Mouse (Mus musculus) monocyte, adult 2 months (primary cell): Measurements from ENCODE around the gene Ndufs6.

Source experiments
- DNase-seq, 2 experiments: peaks; one replicate each; pipeline ENCODE4 v3.0.0; 2022; ENCODE audit warnings: low spot score in 2 of 2, low read depth in 1 of 2

Gene Ndufs6

GRCm38 (mm10) chr13:73327827-73328698 is at the start of gene Ndufs6, which contains the start of gene Mrpl36:
TSS of gene Ndufs6 (minus strand) at chr13:73328542.
TSS of gene Mrpl36 (plus strand) at chr13:73328513.
- DNase-seq, result peak; percentile 71 to 86

DNA sequence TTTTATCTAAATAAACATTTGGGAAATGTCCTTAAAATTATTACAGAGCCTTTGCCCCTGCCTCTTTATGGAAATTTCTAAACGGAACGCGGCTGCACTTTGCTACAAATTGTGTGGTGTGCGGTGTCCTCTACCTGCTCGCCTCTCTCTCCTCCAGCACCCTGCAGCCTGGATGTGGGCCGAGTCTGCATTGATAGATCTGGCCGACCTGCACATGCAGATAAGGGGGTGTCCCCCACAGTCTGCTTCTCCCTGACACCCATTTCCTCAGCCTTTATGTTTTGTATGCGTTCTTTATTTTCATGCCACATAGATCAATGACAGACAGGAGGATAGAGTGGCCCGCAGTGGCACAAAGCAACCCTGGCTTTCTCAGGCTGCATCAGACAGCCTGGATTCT is 49.3 kb upstream of the Ndufs6 start:
- DNase-seq, result no peak

DNA sequence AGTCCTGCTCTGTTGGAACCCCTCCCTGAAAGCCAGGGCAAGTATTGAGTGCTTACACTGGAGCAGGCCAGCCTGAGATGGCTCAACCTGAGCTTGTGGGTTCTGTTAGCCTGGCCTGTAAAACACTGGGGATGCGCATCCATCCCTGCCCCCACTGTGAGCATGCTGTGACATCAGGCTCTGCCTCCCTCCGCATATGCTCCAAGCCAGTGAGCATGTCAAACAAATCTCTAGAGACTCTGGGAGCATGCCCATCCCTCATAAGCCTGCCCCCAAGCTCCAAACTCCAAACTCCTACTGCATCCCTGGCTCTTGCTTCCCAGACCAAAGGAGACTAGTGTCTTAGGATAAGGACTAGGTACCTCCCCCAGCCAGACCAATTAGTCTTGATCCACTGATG is 46.3 kb upstream of the Ndufs6 start:
- DNase-seq, result no peak

- no peak for DNase-seq
These were observed 45.0 kb upstream of the Ndufs6 start for GRCm38 (mm10) chr13:73373367-73373766.

GRCm38 (mm10) chr13:73357106-73357505 is 28.8 kb upstream of the Ndufs6 start:
- DNase-seq, result no peak

DNA sequence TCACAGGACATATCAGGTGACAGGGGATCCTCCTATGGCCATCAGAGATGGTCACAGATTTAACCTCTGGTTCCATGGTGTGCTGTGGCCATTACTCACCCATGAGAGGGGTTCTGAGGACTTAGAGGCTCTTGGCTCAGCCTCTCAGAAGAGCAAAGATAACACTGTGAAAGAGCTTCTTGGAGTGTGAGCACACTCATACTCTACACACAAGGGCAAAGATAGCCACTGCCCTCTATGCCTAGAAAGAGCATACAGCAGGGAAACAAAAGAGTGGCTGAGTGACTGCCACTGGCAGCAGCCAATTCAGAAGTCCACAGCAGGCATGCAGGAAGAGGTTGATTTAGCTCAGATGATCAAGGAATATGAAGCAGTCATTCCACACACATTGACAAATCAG is 24.1 kb upstream of the Ndufs6 start:
- DNase-seq, result no peak

DNA sequence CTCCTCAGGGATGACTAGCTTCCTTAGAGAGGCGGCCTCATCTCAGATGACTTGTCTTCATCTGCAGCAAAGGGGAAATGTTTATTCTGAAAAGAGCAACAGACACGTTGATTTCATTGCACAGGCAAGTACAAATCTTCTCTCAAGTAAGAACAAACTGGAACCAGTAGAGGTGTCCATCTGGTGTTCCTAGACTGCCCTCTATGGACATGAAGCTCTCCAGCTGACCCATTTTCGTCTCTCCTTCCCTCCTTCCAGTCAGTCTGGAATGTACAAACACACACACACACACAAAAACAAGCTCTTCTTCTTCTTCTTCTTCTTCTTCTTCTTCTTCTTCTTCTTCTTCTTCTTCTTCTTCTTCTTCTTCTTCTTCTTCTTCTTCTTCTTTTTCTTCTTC is 23.6 kb upstream of the Ndufs6 start:
- DNase-seq, result no peak

- no peak for DNase-seq
These were observed 22.4 kb upstream of the Ndufs6 start for GRCm38 (mm10) chr13:73350741-73351140.

GRCm38 (mm10) chr13:73347922-73348650 is 19.7 kb upstream of the Ndufs6 start:
- no peak for DNase-seq

DNA sequence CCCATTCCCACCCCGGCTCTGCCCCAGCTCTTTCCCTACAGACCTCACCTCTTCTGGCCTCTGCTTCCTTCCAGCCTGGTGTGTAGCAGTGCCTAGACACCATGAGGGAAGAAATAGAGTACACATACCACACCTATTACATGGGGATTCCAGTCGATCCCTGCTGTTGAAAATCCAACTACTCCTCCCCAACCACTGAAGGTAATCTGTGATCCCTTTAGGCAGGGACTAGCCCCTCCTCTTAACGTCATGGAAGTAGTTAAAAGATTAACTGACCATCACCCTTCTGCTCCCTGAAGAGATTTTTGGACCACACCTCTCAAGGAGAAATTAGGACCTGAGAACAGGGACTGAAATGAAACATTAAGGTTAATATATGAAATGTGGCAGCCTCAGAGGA is 18.8 kb upstream of the Ndufs6 start:
- no peak for DNase-seq

DNA sequence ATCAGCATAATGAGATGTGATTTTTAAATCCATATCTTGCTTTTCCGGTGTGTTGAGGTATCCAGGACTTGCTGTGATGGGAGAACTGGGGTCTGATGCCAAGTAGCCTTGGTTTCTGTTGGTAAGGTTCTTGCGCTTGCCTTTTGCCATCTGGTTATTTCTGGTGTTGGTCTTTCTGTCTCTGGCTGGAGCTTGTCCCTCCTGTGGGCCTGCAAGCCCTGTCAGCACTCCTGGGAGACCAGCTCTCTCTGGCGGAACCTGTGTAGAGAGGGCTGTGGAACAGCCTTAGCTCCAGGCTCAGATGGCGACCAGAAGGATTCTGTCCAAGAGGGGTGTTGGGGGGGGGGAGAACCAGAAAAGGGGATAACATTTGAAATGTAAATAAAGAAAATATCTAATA is 18.4 kb upstream of the Ndufs6 start:
- DNase-seq, result no peak

GRCm38 (mm10) chr13:73346131-73346530 is 17.8 kb upstream of the Ndufs6 start:
- no peak for DNase-seq

DNA sequence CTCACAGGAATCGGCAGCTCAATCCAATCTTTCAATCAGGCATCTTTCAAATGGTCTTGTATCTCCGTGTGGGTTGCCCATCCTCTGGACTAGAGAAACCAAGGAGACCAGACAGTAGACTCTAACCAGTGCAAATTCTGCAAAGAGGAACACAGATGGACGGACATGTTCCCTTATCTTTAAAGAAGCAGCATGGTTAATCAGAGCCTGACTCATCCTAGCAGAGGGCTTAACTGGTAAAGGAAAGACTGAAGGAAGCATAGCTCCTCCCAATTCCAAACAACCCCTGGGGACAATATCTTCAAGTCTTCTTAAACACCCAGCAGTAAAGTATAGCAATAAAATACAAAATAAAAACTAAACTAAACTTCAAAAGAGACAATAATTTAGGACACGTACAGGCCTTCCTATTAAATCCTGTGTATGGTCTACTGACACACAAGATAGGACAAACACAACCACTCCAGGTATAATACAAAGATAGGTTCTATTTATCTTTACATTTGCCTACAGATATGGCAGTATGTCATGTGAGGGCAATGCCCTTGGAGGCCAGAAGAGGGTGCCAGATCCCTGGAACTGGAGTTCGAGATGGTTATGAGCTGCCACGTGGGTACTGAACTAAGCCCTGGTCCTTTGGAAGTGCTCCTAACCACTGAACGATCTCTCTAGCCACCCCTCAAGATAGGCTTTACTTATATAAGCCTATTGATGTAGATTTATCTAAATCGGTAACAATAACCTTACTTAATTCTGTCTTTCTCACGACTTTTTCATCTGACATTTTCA is 17.0 kb upstream of the Ndufs6 start:
- no peak for DNase-seq

GRCm38 (mm10) chr13:73336753-73337152 is 8.4 kb upstream of the Ndufs6 start:
- no peak for DNase-seq

- DNase-seq, result no peak
These were observed 3.4 kb upstream of the Ndufs6 start for GRCm38 (mm10) chr13:73331736-73332135.

DNA sequence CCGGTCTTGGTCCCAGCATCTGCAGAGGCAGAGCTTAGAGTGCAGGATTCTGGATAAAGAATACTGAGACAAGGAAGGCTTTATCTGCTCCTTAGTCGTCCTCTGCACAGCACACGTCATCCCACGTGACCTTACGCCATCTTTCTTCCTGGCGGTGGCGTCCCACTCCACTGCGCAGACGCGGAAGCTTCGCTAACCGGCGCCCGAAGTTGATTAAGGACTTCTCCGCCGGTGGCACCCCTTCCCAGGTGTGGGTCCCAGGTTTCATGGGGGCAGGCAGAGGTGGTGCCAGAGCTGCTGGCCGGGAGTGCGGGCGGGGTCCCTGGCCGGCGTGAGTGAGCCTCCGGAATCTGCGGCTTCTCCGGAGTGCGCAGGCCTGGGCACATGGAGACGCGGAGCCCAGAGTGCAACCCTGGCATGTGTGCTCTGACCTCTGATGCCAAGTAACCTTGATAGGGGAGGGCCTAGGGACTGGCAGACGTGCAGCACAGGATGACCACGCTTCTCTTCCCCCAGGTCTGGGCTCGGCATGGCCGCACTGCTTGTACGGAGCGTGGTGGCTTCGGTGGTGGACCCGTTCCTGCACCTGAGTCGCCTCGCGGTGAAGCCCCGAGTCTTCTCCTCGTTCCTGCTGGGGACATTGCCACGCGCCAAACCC is 2.6 kb upstream of the Ndufs6 start:
- DNase-seq, result peak; percentile 22 to 72

GRCm38 (mm10) chr13:73323406-73323805 is 4.9 kb downstream of the Ndufs6 start:
- DNase-seq, result no peak

GRCm38 (mm10) chr13:73322626-73323025 is 5.7 kb downstream of the Ndufs6 start:
- DNase-seq, result no peak

- no peak for DNase-seq
These were observed 8.3 kb downstream of the Ndufs6 start for GRCm38 (mm10) chr13:73320048-73320447.

GRCm38 (mm10) chr13:73310183-73310929 is 18.0 kb downstream of the Ndufs6 start:
- DNase-seq, result no peak
